Mouse (Mus musculus): ENCODE measurements around the gene Eif1b. TPM values are rescaled to one million over a fixed set of nuclear protein-coding genes. Genes with fewer than 3 reads are reported as not detected.

Eif1b gene
- total RNA-seq (2015), result 61.7 and 79.5 TPM in 2 replicates
- total RNA-seq (2017), result 93.5 and 120 TPM in 2 replicates

- no peak for ATAC-seq (replicated peaks; ENCODE audit: poor library complexity)
These were observed at the start of gene Eif1b for GRCm38 (mm10) chr9:120492010-120492399. Gene Eif1b (plus strand): TSS chr9:120492232.

GRCm38 (mm10) chr9:120444642-120445041, 47.4 kb upstream of the Eif1b start:
- no peak for ATAC-seq (replicated peaks; ENCODE audit: poor library complexity)

GRCm38 (mm10) chr9:120449696-120450329, 42.2 kb upstream of the Eif1b start:
- ATAC-seq (replicated peaks; ENCODE audit: poor library complexity), result no peak

- ATAC-seq (replicated peaks; ENCODE audit: poor library complexity), result no peak
These were observed 36.0 kb upstream of the Eif1b start for GRCm38 (mm10) chr9:120455768-120456655.

GRCm38 (mm10) chr9:120470431-120470830, 21.6 kb upstream of the Eif1b start:
- ATAC-seq (replicated peaks; ENCODE audit: poor library complexity), result no peak

GRCm38 (mm10) chr9:120481644-120482043, 10.4 kb upstream of the Eif1b start:
- 0 out of 2 replicates have a peak, but pooled peaks have one; percentile 23 for ATAC-seq (replicated peaks; ENCODE audit: poor library complexity)

- 0 out of 2 replicates have a peak, but pooled peaks have one; percentile 26 for ATAC-seq (replicated peaks; ENCODE audit: poor library complexity)
These were observed 9.7 kb upstream of the Eif1b start for GRCm38 (mm10) chr9:120482382-120482781.

GRCm38 (mm10) chr9:120483101-120483500, 8.9 kb upstream of the Eif1b start:
- no peak for ATAC-seq (replicated peaks; ENCODE audit: poor library complexity)

- no peak for ATAC-seq (replicated peaks; ENCODE audit: poor library complexity)
These were observed 5.0 kb upstream of the Eif1b start for GRCm38 (mm10) chr9:120487076-120487475.

- ATAC-seq (replicated peaks; ENCODE audit: poor library complexity), result peak; percentile 35
These were observed 523 bp upstream of the Eif1b start for GRCm38 (mm10) chr9:120491509-120491908.

- peak; percentile 77 for ATAC-seq (replicated peaks; ENCODE audit: poor library complexity)
These were observed 644 bp downstream of the Eif1b start for GRCm38 (mm10) chr9:120492400-120493351.

- ATAC-seq (replicated peaks; ENCODE audit: poor library complexity), result no peak
These were observed 1.7 kb downstream of the Eif1b start for GRCm38 (mm10) chr9:120493781-120494180.

GRCm38 (mm10) chr9:120496691-120497090, 4.7 kb downstream of the Eif1b start:
- peak; percentile 51 for ATAC-seq (replicated peaks; ENCODE audit: poor library complexity)

GRCm38 (mm10) chr9:120497983-120498382, 6.0 kb downstream of the Eif1b start:
- ATAC-seq (replicated peaks; ENCODE audit: poor library complexity), result no peak

- ATAC-seq (replicated peaks; ENCODE audit: poor library complexity), result peak; percentile 63
These were observed 9.3 kb downstream of the Eif1b start for GRCm38 (mm10) chr9:120501191-120501902.

- ATAC-seq (replicated peaks; ENCODE audit: poor library complexity), result peak; percentile 86
These were observed 10.0 kb downstream of the Eif1b start for GRCm38 (mm10) chr9:120502013-120502412.

GRCm38 (mm10) chr9:120504423-120504822, 12.4 kb downstream of the Eif1b start:
- ATAC-seq (replicated peaks; ENCODE audit: poor library complexity), result peak; percentile 48

GRCm38 (mm10) chr9:120511781-120512180, 19.7 kb downstream of the Eif1b start:
- peak; percentile 63 for ATAC-seq (replicated peaks; ENCODE audit: poor library complexity)

- peak; percentile 46 for ATAC-seq (replicated peaks; ENCODE audit: poor library complexity)
These were observed 24.7 kb downstream of the Eif1b start for GRCm38 (mm10) chr9:120516720-120517119.

- ATAC-seq (replicated peaks; ENCODE audit: poor library complexity), result no peak
These were observed 26.9 kb downstream of the Eif1b start for GRCm38 (mm10) chr9:120518946-120519345.
